Mouse (Mus musculus) limb, embryonic 11.5 days (tissue): ENCODE results near the gene Mmachc. TPM values are rescaled to one million over a fixed set of nuclear protein-coding genes. Genes with fewer than 3 reads are reported as not detected.

Source experiments
- ATAC-seq: fragments of 200-750 bp; cut with Nextera tagmentation; 2 replicates; pipeline ENCODE4 v1.8.0; 2017; ENCODE audit warnings: low read depth; ENCODE audit not compliant: insufficient number of reproducible peaks, low FRiP score, low TSS enrichment
- DNase-seq: peaks from one replicate; pipeline ENCODE4 v3.0.0-alpha.2; 2015; ENCODE audit warnings: low spot score
- H3K27ac ChIP-seq: fragments of 300-500 bp; sonication (generic); replicated peaks from 2 replicates; pipeline ENCODE4 v1.5.1; 2014; ENCODE audit warnings: low read depth, mild to moderate bottlenecking, low read length
- H3K27me3 ChIP-seq: fragments of 300-500 bp; sonication (generic); 2 replicates; pipeline ENCODE4 v1.6.1; 2014; ENCODE audit warnings: mild to moderate bottlenecking, low read length, mixed read lengths; ENCODE audit not compliant: control insufficient read depth, insufficient read depth
- H3K36me3 ChIP-seq: fragments of 300-500 bp; sonication (generic); 2 replicates; pipeline ENCODE4 v1.6.1; 2014; ENCODE audit warnings: mild to moderate bottlenecking, low read length, moderate library complexity, mixed read lengths; ENCODE audit not compliant: control insufficient read depth, insufficient read depth
- H3K4me1 ChIP-seq: fragments of 300-500 bp; sonication (generic); 2 replicates; pipeline ENCODE4 v1.6.1; 2014; ENCODE audit warnings: low read length, mixed read lengths; ENCODE audit not compliant: control insufficient read depth, insufficient read depth
- H3K4me2 ChIP-seq: fragments of 300-500 bp; sonication (generic); 2 replicates; pipeline ENCODE4 v1.6.1; 2014; ENCODE audit warnings: low read depth, mild to moderate bottlenecking, moderate library complexity; ENCODE audit not compliant: severe bottlenecking
- H3K4me3 ChIP-seq: fragments of 300-500 bp; sonication (generic); 2 replicates; pipeline ENCODE4 v1.5.1; 2014; ENCODE audit warnings: low read depth, low read length
- H3K9ac ChIP-seq: fragments of 300-500 bp; sonication (generic); 2 replicates; pipeline ENCODE4 v1.6.1; 2014; ENCODE audit warnings: mild to moderate bottlenecking, low read length
- H3K9me3 ChIP-seq: fragments of 300-500 bp; sonication (generic); 2 replicates; pipeline ENCODE4 v1.6.1; 2016; ENCODE audit warnings: low read length; ENCODE audit not compliant: control insufficient read depth
- WGBS: fragments of 180-500 bp; shearing (Covaris S2); extraction: QIAGEN DNeasy Blood & Tissue Kit; methylation state at CpG from one replicate; pipeline ENCODE4 v1.1.7; 2014; 5-methylcytosine and 5-hydroxymethylcytosine counted together
- polyA plus RNA-seq: library from polyadenylated mRNA; unstranded; fragments of >200 nt; fragmentation: Nextera tagmentation; extraction: Ambion mirVana; gene quantifications from 2 replicates; pipeline ENCODE4 v1.2.1, GENCODE M21; 2014

The Mmachc gene
- polyA plus RNA-seq, 1 experiment from 2014 or later = 24.0 TPM

DNA sequence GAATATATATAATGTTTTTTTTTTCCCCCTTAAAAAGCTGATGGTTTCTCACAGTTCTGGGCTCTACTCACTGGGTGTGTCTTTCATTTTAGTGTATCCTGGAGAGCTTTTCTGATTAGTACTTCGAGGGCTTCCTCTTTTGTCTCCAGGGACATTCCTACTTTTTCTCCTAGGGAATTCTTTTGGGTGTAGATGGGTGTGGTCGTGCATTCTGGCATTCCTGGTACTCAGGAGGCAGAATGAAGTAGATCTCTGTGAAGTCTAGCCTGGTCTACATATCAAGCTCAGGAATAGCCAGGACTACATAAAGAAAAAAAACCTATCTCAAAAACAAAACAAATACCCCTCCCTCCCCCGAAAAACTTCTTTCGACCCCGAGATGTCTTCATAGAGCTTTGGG, 17.2 kb upstream of the Mmachc start:
- Histone ChIP-seq H3K36me3 (no peaks in the 10 kb centered on the region), H3K9me3 (no peaks in the 10 kb centered on the region), H3K27me3 (no peaks in the 10 kb centered on the region), H3K27ac (no peak overlapping the region), H3K4me3 (no peak overlapping the region), H3K4me2 (no peak overlapping the region), H3K9ac (no peak overlapping the region), H3K4me1 (no peaks in the 10 kb centered on the region)
- DNase-seq (no peak), ATAC-seq (no peak)
- WGBS = 84% methylated on average over 5 of the region's 5 CpGs

- WGBS = 29% methylated on average over 7 of the region's 7 CpGs
- Histone ChIP-seq H3K9ac (no peak overlapping the region), H3K9me3 (no peaks in the 10 kb centered on the region), H3K36me3 (no peaks in the 10 kb centered on the region), H3K27me3 (no peaks in the 10 kb centered on the region), H3K27ac (no peak overlapping the region), H3K4me3 (no peak overlapping the region), H3K4me1 (no peaks in the 10 kb centered on the region), H3K4me2 (peak overlapping the region; percentile 76; the same call in 1 of the 2 replicates)
- DNase-seq (peak; percentile 24), ATAC-seq (no peak)
Measured at GRCm38 (mm10) chr4:116722230-116722629, 14.0 kb upstream of the Mmachc start.

- no peak for ATAC-seq
- under 1% methylated on average over 29 of the region's 29 CpGs for WGBS
- peak overlapping the region; percentile 76 for H3K4me2 ChIP-seq
- peak overlapping the region; percentile 80 for H3K27ac ChIP-seq
- H3K9ac ChIP-seq = peak overlapping the region; percentile 81
- H3K36me3 ChIP-seq = peaks cover under 1% of the 10 kb centered on the region; the same call in 1 of the 2 replicates
- DNase-seq = no peak
- H3K4me1 ChIP-seq = no peaks in the 10 kb centered on the region
- H3K27me3 ChIP-seq = no peaks in the 10 kb centered on the region
- H3K4me3 ChIP-seq = peak overlapping the region; percentile 76
- no peaks in the 10 kb centered on the region for H3K9me3 ChIP-seq
Measured at GRCm38 (mm10) chr4:116721098-116721628, 13.0 kb upstream of the Mmachc start.

DNA sequence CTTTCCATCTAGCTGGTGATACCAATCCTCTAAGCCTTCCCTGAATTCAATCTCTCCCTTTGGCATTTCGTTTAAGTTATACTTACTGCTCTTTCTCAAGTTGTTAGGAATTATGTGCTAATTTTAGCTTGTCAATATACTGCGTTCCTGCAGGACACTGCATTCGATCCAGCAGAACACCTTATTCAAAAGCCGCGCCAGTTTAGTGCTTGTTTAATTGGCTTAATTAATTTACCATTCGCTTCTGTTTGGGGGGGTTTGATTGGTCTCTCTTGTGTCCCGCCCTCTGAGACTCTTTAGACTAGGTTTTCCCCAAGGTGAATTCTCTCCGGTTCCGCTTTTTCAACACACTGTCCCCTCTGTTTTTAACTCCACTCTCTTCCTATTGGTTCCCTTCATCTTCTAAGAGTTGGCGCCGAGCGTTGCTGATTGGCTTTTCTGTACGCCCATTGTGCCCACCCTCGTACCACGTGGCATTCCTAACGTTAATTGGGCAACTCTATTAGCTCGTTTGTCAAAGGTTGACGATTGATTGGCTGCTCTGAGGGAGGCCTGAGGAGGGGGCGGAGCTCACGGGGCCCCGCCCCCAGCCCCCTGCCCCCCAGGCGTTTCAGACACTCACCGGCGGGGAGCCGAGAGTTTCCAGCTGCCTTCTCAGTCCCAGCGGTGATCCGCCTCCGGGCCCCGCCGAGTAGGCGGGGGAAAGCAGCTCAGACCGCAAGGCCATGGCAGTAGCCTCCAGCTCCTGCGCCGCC, 12.3 kb upstream of the Mmachc start, which contains the start of gene Tesk2:
TSS of gene Tesk2 (plus strand) at position 606 of the 755 bp plus-strand sequence.
- H3K27me3 ChIP-seq = no peaks in the 10 kb centered on the region
- H3K9ac ChIP-seq = peak within 1 kb of the TSS; percentile 81
- H3K4me1 ChIP-seq = no peaks in the 10 kb centered on the region
- ATAC-seq (peak; percentile 96), DNase-seq (peak; percentile 94)
- H3K9me3 ChIP-seq = no peaks in the 10 kb centered on the region
- H3K4me3 ChIP-seq = peak within 1 kb of the TSS; percentile 76
- under 1% methylated on average over 32 of the region's 34 CpGs for WGBS
- peak within 1 kb of the TSS; percentile 80 for H3K27ac ChIP-seq
- H3K4me2 ChIP-seq = peak within 1 kb of the TSS; percentile 76
- H3K36me3 ChIP-seq = peaks cover 2% of the 10 kb centered on the region; the same call in 1 of the 2 replicates

- H3K4me3 ChIP-seq = no peak overlapping the region
- WGBS = 17% methylated on average over 3 of the region's 3 CpGs
Measured at GRCm38 (mm10) chr4:116719396-116719795, 11.2 kb upstream of the Mmachc start.

GRCm38 (mm10) chr4:116712536-116712935, 4.3 kb upstream of the Mmachc start:
- Histone ChIP-seq H3K4me1 (peaks cover 4% of the 10 kb centered on the region; the same call in 1 of the 2 replicates), H3K4me3 (no peak overlapping the region), H3K4me2 (no peak overlapping the region), H3K9ac (no peak overlapping the region), H3K36me3 (peaks cover 2% of the 10 kb centered on the region; the same call in 1 of the 2 replicates), H3K9me3 (no peaks in the 10 kb centered on the region), H3K27ac (no peak overlapping the region), H3K27me3 (no peaks in the 10 kb centered on the region)
- DNase-seq (no peak), ATAC-seq (no peak)
- WGBS = 78% methylated on average over 1 of the region's 1 CpGs

More at GRCm38 (mm10) chr4:116719396-116719795, 11.2 kb upstream of the Mmachc start:
- Histone ChIP-seq H3K27me3 (no peaks in the 10 kb centered on the region), H3K4me2 (no peak overlapping the region), H3K27ac (no peak overlapping the region), H3K9ac (no peak overlapping the region), H3K4me1 (no peaks in the 10 kb centered on the region), H3K9me3 (no peaks in the 10 kb centered on the region), H3K36me3 (peaks cover 2% of the 10 kb centered on the region; the same call in 1 of the 2 replicates)
- peak; percentile 61 for DNase-seq
- ATAC-seq = no peak

DNA sequence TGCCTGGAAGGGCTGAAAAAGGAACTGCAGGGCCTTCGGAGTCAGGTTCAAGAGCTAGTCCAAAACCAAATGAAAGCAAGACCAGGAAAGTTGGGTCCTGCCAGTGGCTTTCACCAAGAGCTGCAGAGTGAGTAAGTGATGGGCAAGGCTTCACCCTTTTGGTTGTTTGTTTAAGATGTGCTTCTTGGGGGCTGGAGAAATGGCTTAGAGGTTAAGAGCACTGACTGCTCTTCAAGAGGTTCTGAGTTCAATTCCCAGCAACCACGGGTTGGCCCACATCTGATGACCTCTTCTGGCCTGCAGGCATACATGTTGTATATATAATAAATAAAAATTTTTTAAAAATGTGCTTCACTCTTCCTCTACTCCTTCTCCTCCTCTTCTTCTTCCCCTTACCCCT, 1.9 kb upstream of the Mmachc start:
- ATAC-seq = no peak
- no peak overlapping the region for H3K4me3 ChIP-seq
- WGBS = 92% methylated on average over 2 of the region's 2 CpGs

DNA sequence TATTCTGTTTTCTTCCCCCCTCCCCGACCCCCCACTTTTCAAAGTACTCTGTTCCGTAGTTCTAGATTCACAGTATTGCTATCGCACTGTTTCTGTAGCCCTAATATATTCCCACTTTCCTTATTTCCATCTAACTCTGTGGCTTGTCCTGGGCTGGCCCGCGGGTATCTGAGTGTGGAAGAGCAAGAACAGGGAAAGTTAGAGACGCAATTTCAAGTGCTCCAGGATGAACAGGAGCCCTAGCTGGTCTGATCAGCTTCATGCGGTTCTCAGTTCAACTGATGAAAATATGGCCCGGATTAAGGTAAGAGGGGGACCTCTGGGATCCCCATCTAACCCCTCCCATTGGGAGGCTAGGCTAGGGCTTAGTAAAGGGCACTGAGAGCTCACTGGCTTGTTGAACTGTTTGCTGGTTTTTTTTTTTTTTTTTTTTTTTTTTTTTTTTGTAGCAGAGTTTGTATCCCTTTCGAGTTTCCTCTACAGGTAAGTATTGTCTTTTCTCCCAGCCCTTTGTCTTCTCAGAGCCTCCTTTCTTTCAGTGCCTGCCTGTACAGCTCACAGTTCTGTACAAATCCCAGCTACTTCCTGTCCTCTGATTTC, 685 bp upstream of the Mmachc start:
- ATAC-seq (peak; percentile 11; the same call in 1 of the 2 replicates), DNase-seq (peak; percentile 27)
- Histone ChIP-seq H3K9ac (peak overlapping the region; percentile 58; the same call in 1 of the 2 replicates), H3K4me2 (peak overlapping the region; percentile 65), H3K4me3 (peak overlapping the region; percentile 37), H3K27me3 (no peaks in the 10 kb centered on the region), H3K9me3 (no peaks in the 10 kb centered on the region), H3K4me1 (peaks cover 4% of the 10 kb centered on the region; the same call in 1 of the 2 replicates), H3K36me3 (no peaks in the 10 kb centered on the region; the same call in 1 of the 2 replicates), H3K27ac (no peak overlapping the region)
- WGBS = 4% methylated on average over 9 of the region's 9 CpGs

More for the DNA sequence above, 1.9 kb upstream of the Mmachc start:
- H3K9ac ChIP-seq = no peak overlapping the region
- no peak overlapping the region for H3K27ac ChIP-seq
- H3K4me2 ChIP-seq = no peak overlapping the region
- peaks cover 4% of the 10 kb centered on the region; the same call in 1 of the 2 replicates for H3K4me1 ChIP-seq
- no peak for DNase-seq
- no peaks in the 10 kb centered on the region for H3K36me3 ChIP-seq
- no peaks in the 10 kb centered on the region for H3K27me3 ChIP-seq
- H3K9me3 ChIP-seq = no peaks in the 10 kb centered on the region
